Mouse (Mus musculus) left cerebral cortex, postnatal 4 days (tissue): ENCODE results near the gene Ajap1. TPM values are rescaled to one million over a fixed set of nuclear protein-coding genes. Genes with fewer than 3 reads are reported as not detected.
A peak's percentile ranks its signal among the peaks of the same experiment; 100 is the strongest.

Experiments
- DNase-seq: peaks from one replicate; pipeline ENCODE4 v3.0.0-alpha.2; 2022
- intact Hi-C: fragments of 180-260 bp; cut with DNase I; formaldehyde crosslinking; loops from one replicate; pipeline ENCODE4 v1.15.1; 2025
- total RNA-seq, 2 experiments: library from RNA; stranded (reverse); gene quantifications; 2 replicates each; pipeline ENCODE4 v1.2.3; 2021

The Ajap1 gene
- total RNA-seq, 2 experiments from 2014 or later, result 35.4 to 37.0 TPM

- DNase-seq, result no peak
- intact Hi-C loops, result no loop called here
Observed at GRCm38 (mm10) chr4:153458821-153459220, 23.8 kb downstream of the Ajap1 start.

GRCm38 (mm10) chr4:153453496-153453895 lies 29.1 kb downstream of the Ajap1 start:
- DNase-seq, result peak; percentile 21
- intact Hi-C loops, result no loop called here

- intact Hi-C loops, result no loop called here
- DNase-seq, result no peak
Observed at GRCm38 (mm10) chr4:153451516-153451915, 31.1 kb downstream of the Ajap1 start.

GRCm38 (mm10) chr4:153442522-153442921 lies 40.1 kb downstream of the Ajap1 start:
- DNase-seq, result no peak
- intact Hi-C loops, result no loop called here

GRCm38 (mm10) chr4:153439868-153440267 lies 42.7 kb downstream of the Ajap1 start:
- intact Hi-C loops, result no loop called here
- no peak for DNase-seq

- intact Hi-C loops, result no loop called here
- DNase-seq, result peak; percentile 27
Observed at GRCm38 (mm10) chr4:153439031-153439430, 43.6 kb downstream of the Ajap1 start.

- intact Hi-C loops, result no loop called here
- DNase-seq, result no peak
Observed at GRCm38 (mm10) chr4:153437196-153437595, 45.4 kb downstream of the Ajap1 start.

GRCm38 (mm10) chr4:153435917-153436316 lies 46.7 kb downstream of the Ajap1 start:
- intact Hi-C loops, result no loop called here
- DNase-seq, result no peak

GRCm38 (mm10) chr4:153429971-153430370 lies 52.6 kb downstream of the Ajap1 start:
- intact Hi-C loops, result no loop called here
- no peak for DNase-seq

- intact Hi-C loops, result no loop called here
- DNase-seq, result no peak
Observed at GRCm38 (mm10) chr4:153425961-153426656, 56.5 kb downstream of the Ajap1 start.

GRCm38 (mm10) chr4:153424324-153424723 lies 58.3 kb downstream of the Ajap1 start:
- DNase-seq, result no peak
- intact Hi-C loops, result no loop called here

- intact Hi-C loops, result no loop called here
- peak; percentile 48 for DNase-seq
Observed at GRCm38 (mm10) chr4:153417926-153418325, 64.7 kb downstream of the Ajap1 start.

GRCm38 (mm10) chr4:153417164-153417896 lies 65.3 kb downstream of the Ajap1 start:
- intact Hi-C loops, result no loop called here
- DNase-seq, result no peak

- intact Hi-C loops, result no loop called here
- no peak for DNase-seq
Observed at GRCm38 (mm10) chr4:153416111-153416510, 66.5 kb downstream of the Ajap1 start.

- intact Hi-C loops, result no loop called here
- peak; percentile 11 for DNase-seq
Observed at GRCm38 (mm10) chr4:153398421-153398820, 84.2 kb downstream of the Ajap1 start.

GRCm38 (mm10) chr4:153387478-153387877 lies 95.1 kb downstream of the Ajap1 start:
- intact Hi-C loops, result no loop called here
- peak; percentile 48 for DNase-seq

- no peak for DNase-seq
- intact Hi-C loops, result no loop called here
Observed at GRCm38 (mm10) chr4:153381433-153381832, 101.2 kb downstream of the Ajap1 start.

- DNase-seq, result peak; percentile 86
- intact Hi-C loops, result no loop called here
Observed at GRCm38 (mm10) chr4:153380885-153381284, 101.7 kb downstream of the Ajap1 start.

- DNase-seq, result peak; percentile 58
Observed at GRCm38 (mm10) chr4:153377981-153378380, 104.6 kb downstream of the Ajap1 start.

GRCm38 (mm10) chr4:153374233-153374632 lies 108.4 kb downstream of the Ajap1 start:
- DNase-seq, result no peak
- intact Hi-C loops, result loop anchor here (10.0 kb wide), 1 partner anchor 639 kb away; no protein-coding TSS in a partner anchor

More at GRCm38 (mm10) chr4:153377981-153378380, 104.6 kb downstream of the Ajap1 start:
- intact Hi-C loops, result loop anchor here (10.0 kb wide), 1 partner anchor 643 kb away; no protein-coding TSS in a partner anchor

GRCm38 (mm10) chr4:153373125-153373524 lies 109.5 kb downstream of the Ajap1 start:
- intact Hi-C loops, result loop anchor here (10.0 kb wide), 1 partner anchor 638 kb away; no protein-coding TSS in a partner anchor
- no peak for DNase-seq

GRCm38 (mm10) chr4:153368620-153369159 lies 113.9 kb downstream of the Ajap1 start:
- DNase-seq, result no peak
- intact Hi-C loops, result no loop called here
